Mouse (Mus musculus) heart, postnatal 0 days (tissue): ENCODE data around the gene Iqcf4.

Experiments
- CTCF ChIP-seq: IDR thresholded peaks from 2 replicates; pipeline ENCODE4 v1.5.1; 2016; ENCODE audit warnings: antibody characterized with exemption, control low read depth, low read depth
- EP300 ChIP-seq: IDR thresholded peaks from 2 replicates; pipeline ENCODE4 v1.6.1; 2016; ENCODE audit warnings: antibody characterized with exemption, low read depth

DNA sequence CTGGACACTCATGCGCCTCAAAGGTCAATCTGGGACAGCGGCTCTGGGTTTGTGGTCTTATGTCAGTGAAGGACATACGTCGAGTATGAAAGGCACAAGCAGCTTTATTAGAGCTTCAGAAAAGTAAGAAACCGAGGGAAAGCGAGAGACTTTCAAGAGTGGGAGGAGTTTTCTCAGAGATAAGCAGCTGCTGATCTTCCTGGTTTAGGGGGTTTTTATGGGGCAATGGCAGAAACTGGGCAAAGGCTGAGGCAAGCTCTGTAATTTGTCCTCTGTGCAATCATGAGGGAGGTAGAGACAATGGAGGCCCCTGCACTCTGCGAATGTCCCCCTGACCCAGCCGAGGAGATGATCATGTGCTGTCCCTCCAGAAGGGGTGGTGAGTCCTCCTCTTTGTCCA, 50.9 kb downstream of the Iqcf4 start:
- TF ChIP-seq CTCF (no peak), EP300 (no peak)
